Mouse (Mus musculus): ENCODE data around the gene Pak1.
A peak's percentile ranks its signal among the peaks of the same experiment; 100 is the strongest.
"Not testable (repeated sequence)": the region's sequence is repeated elsewhere in the genome, so short reads cannot be mapped to it uniquely, and the experiment has no call there.

Gene Pak1

DNA sequence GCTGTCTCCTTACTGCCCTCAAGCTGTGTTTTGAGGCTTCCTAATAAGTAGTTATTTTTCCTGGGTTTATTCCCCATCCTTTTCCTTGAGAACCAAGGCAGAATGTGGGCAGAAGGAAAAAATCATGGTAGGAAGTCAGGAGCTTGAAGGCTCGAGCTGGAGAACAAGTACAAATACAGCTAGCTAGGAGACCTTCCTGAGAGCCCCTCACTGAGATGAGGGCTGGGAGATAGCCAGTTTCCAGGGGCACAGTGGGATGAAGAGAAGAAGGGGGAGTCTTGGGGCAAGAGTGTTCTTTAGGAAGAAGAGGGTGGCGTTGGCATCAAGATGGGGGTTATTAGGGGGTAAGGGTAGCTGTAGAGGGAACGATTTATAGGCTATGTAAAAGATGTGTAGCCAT, 56.1 kb downstream of the Pak1 start:
- no peak for ATAC-seq (ENCODE audit: insufficient number of reproducible peaks, low FRiP score, low TSS enrichment)

DNA sequence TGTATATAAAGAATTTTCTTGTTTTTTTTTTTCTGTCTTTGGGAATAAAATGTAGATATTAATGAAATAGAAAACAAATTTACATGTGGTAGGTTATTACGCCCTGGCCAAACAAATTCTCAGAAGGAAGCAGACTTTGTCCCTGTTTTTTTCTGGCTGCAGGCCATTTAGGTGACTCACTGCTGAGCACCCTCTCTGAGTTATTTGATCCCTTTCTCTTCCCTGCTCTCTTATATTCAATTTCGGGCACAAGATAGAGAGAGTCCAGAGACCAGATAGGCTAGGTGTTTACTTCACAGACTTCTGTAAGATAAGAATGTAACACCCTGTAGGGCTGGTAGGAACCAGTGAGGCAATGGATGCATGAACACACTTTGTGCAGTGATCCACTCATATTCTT, 57.2 kb downstream of the Pak1 start:
- ATAC-seq (ENCODE audit: insufficient number of reproducible peaks, low FRiP score, low TSS enrichment): 0 out of 2 replicates have a peak, but pooled peaks have one; percentile 37

- ATAC-seq (ENCODE audit: insufficient number of reproducible peaks, low FRiP score, low TSS enrichment): no peak
Measured at GRCm38 (mm10) chr7:97846539-97846938, 58.2 kb downstream of the Pak1 start.

DNA sequence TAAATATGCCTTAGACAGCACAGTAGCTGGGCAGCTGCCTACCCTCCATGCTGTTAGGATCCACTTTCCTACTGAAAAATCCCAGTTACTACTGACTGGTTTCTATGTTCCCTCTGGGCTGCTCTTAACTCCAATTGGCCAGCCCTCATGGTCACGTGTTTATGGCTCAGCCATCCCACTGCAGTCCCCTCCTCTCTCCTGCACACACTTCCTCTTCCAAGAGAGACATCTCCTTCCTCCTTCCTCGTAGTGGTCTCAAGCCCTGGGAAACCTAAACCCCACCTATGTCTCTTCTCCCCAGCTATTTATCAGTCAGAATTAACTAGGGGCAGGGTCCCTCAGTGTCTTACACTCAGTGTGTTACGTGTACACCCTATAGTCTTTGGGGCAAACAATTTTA, 61.2 kb downstream of the Pak1 start:
- ATAC-seq (ENCODE audit: insufficient number of reproducible peaks, low FRiP score, low TSS enrichment): not testable (repeated sequence)

GRCm38 (mm10) chr7:97850331-97850730, 62.0 kb downstream of the Pak1 start:
- ATAC-seq (ENCODE audit: insufficient number of reproducible peaks, low FRiP score, low TSS enrichment): no peak

DNA sequence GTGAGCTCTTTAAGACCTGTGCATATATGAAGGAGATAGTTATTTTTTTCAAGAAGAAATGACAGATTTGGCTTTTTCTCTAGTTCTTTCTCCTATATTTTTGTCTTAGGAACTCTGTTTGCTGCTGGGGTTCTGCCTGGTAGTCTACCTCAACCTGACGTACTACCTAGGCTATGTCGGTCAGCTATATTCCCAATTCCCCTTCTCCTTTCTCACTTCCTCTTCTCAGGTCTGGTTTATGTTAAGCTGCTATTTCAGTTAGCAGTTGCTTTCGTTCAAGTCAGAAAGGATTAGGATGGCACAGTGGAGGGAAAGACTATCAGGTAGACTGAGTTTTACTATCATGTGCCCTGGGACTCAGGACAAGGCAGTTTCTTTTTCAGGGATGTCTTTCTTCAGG, 75.2 kb downstream of the Pak1 start:
- ATAC-seq (ENCODE audit: insufficient number of reproducible peaks, low FRiP score, low TSS enrichment): no peak

- ATAC-seq (ENCODE audit: insufficient number of reproducible peaks, low FRiP score, low TSS enrichment): no peak
Measured at GRCm38 (mm10) chr7:97864531-97864930, 76.2 kb downstream of the Pak1 start.

- ATAC-seq (ENCODE audit: insufficient number of reproducible peaks, low FRiP score, low TSS enrichment): peak; percentile 85; the same call in 1 of the 2 replicates
Measured at GRCm38 (mm10) chr7:97867866-97868265, 79.5 kb downstream of the Pak1 start.

DNA sequence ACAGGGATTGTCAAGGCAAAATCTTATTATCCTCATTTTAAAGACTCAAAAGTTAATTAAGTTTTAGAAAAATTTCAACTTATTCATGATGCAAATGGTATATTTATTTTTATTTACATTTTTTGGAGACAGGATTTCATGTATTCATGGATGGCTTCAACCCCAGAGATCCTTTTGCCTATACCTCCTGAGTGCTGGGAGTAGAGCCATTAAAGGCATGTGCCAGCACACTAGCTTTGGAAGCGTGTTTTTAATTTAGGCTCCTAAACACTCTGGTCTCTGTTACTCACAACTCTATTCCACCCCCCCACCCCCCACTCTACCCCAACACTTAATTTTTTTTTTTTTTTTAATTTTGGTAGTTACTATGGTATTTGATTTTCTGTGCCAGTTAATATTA, 80.4 kb downstream of the Pak1 start:
- no peak for ATAC-seq (ENCODE audit: insufficient number of reproducible peaks, low FRiP score, low TSS enrichment)

- ATAC-seq (ENCODE audit: insufficient number of reproducible peaks, low FRiP score, low TSS enrichment): no peak
Measured at GRCm38 (mm10) chr7:97872396-97872795, 84.1 kb downstream of the Pak1 start.

- peak; percentile 72; the same call in 1 of the 2 replicates for ATAC-seq (ENCODE audit: insufficient number of reproducible peaks, low FRiP score, low TSS enrichment)
Measured at GRCm38 (mm10) chr7:97873317-97873716, 85.0 kb downstream of the Pak1 start.

- no peak for ATAC-seq (ENCODE audit: insufficient number of reproducible peaks, low FRiP score, low TSS enrichment)
Measured at GRCm38 (mm10) chr7:97877846-97878538, 89.7 kb downstream of the Pak1 start.

- ATAC-seq (ENCODE audit: insufficient number of reproducible peaks, low FRiP score, low TSS enrichment): no peak
Measured at GRCm38 (mm10) chr7:97911646-97912045, 123.3 kb downstream of the Pak1 start.

DNA sequence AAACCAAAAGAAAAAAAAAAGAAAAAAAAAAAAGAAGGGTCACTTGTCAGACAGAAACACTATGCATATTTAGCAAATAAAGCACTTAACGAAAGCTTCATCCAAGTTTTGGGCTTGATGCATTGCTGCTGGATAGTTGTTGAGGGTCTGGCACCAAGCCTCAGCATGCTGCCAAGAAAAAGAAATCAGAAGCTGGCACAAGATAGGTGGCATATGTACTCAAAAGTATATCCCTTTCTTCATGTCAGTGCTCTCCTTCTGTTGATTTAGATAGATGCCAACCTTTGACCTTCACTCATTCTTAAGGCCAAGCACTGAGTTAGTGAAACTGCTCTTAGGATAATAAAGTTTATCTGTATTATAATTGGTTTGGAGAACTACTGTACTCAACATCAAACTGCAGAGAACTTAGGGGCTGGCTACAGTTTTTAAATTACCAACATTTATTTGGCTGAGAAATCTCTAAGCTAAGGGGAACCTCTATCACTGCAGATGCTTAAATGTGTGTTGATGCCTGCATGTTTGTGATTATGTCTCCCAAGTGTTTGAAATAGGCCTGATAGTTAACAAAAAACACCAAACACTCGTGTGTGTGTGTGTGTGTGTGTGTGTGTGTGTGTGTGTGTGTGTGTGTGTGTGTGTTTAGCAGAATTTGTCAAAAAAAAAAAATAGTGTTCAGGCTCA, 126.6 kb downstream of the Pak1 start:
- ATAC-seq (ENCODE audit: insufficient number of reproducible peaks, low FRiP score, low TSS enrichment): no peak

DNA sequence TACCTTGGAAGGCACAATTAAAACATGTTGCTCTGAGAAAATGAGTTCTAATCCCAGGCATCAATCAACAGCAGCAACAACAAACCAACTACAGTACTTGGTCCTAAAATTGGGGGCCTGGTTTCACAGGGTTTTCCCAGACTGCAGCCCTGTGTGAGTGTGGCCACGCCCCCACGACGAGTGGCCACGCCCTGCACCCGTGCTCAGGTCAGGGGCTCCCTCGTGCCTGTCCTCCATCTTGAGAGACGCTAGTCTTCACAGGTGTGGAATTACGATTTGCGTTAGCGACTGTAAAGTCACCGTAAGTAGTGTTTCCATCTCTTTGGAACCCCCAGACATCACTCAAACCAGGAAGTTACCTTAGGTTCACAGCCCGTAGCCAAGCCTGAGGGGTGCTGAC, 131.4 kb downstream of the Pak1 start, which contains the start of gene Gdpd4:
Gdpd4 (plus strand) TSS at position 214 of the 400 bp plus-strand sequence.
- ATAC-seq (ENCODE audit: insufficient number of reproducible peaks, low FRiP score, low TSS enrichment): no peak

DNA sequence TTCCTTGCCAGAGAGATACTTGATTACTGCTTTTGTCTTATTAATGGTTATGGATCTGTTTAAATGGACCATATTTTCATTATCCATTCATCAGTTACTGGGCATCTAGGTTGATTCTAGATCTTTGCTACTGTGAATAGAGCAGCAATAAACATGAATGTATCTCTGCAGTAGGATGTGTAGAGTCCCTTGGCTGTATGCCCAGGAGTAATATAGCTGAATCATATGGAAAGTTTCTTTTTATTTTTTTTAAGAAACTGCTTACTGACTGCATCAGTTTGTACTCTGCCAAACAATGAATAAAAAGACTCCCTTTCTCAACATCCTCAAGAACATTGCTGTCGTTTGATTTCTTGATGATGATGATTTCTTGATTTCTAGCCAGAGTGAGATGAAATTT, 137.5 kb downstream of the Pak1 start:
- no peak for ATAC-seq (ENCODE audit: insufficient number of reproducible peaks, low FRiP score, low TSS enrichment)

DNA sequence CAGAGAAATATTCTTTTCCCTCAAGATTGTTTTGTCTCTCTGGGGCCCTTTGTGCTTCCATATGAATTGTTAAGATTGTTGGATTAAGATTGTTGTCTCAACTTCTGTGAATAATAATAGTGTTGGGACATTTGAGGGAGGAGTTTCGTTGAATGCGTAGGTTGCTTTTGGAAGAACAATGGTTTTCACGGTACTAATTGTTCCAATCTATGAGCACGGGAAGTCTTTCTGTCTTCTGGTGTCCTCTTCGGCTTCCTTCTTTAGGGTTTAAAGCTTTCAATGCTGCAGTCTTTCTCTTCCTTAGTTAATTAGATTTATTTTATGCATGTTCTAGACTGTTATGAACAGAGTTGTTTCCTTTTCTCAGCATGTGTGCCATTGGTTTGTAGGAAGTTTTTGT, 138.6 kb downstream of the Pak1 start:
- no peak for ATAC-seq (ENCODE audit: insufficient number of reproducible peaks, low FRiP score, low TSS enrichment)

DNA sequence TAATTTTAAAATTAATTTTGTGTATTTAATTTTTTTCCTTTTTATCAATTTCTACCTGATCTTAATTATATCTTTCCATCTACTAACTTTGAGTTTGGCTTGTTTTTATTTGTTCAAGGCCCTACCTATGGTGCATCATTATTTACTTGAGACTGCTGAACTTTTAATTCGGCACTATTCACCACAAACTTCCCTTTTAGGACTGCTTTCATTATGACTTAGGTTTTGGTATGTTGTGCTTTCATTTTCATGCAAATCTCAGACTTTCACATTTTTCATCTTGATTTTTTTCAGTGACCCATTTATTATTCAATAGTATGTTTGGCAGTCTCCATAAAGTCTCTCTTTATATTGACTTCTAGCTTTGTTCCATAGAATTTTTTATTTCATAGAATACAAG, 156.1 kb downstream of the Pak1 start:
- no peak for ATAC-seq (ENCODE audit: insufficient number of reproducible peaks, low FRiP score, low TSS enrichment)
